Mouse (Mus musculus) frontal cortex, postnatal 36 days (tissue): ENCODE results near the gene Emc1.
"Not testable (repeated sequence)": the region's sequence is repeated elsewhere in the genome, so short reads cannot be mapped to it uniquely, and the experiment has no call there.

ENCODE experiments used
- DNase-seq, 2 experiments: peaks; one replicate each; pipeline ENCODE4 v3.0.0; 2022; ENCODE audit warnings: low spot score in 2 of 2

Emc1 gene

GRCm38 (mm10) chr4:139357211-139357610 lies 4.8 kb downstream of the Emc1 start:
- DNase-seq: no peak

GRCm38 (mm10) chr4:139360761-139361548 lies 8.6 kb downstream of the Emc1 start:
- DNase-seq: no peak

- DNase-seq: no peak
These were observed 14.9 kb downstream of the Emc1 start for GRCm38 (mm10) chr4:139367336-139367735.

- DNase-seq: no peak
These were observed 15.7 kb downstream of the Emc1 start for GRCm38 (mm10) chr4:139368038-139368437.

- DNase-seq: no peak
These were observed 20.7 kb downstream of the Emc1 start for GRCm38 (mm10) chr4:139373130-139373529.

GRCm38 (mm10) chr4:139373531-139373930 lies 21.1 kb downstream of the Emc1 start:
- DNase-seq: no peak

- DNase-seq: no peak
These were observed 27.3 kb downstream of the Emc1 start for GRCm38 (mm10) chr4:139379719-139380118.

- DNase-seq: peak; percentile 100
These were observed 27.9 kb downstream of the Emc1 start for GRCm38 (mm10) chr4:139380207-139380748.

- DNase-seq: no peak
These were observed 28.5 kb downstream of the Emc1 start for GRCm38 (mm10) chr4:139380775-139381451.

- DNase-seq: no peak
These were observed 29.1 kb downstream of the Emc1 start for GRCm38 (mm10) chr4:139381452-139381845.

- no peak for DNase-seq
These were observed 29.8 kb downstream of the Emc1 start for GRCm38 (mm10) chr4:139382231-139382630.

GRCm38 (mm10) chr4:139385841-139386240 lies 33.5 kb downstream of the Emc1 start:
- DNase-seq: not testable (repeated sequence)

GRCm38 (mm10) chr4:139386869-139387319 lies 34.5 kb downstream of the Emc1 start:
- DNase-seq: no peak

GRCm38 (mm10) chr4:139389557-139389956 lies 37.2 kb downstream of the Emc1 start:
- no peak for DNase-seq

- DNase-seq: no peak
These were observed 43.0 kb downstream of the Emc1 start for GRCm38 (mm10) chr4:139395431-139395830.

- DNase-seq: no peak
These were observed 48.1 kb downstream of the Emc1 start for GRCm38 (mm10) chr4:139400487-139400886.

- no peak for DNase-seq
These were observed 50.8 kb downstream of the Emc1 start for GRCm38 (mm10) chr4:139403214-139403613.

GRCm38 (mm10) chr4:139411351-139411750 lies 59.0 kb downstream of the Emc1 start:
- DNase-seq: no peak

- DNase-seq: no peak
These were observed 65.5 kb downstream of the Emc1 start for GRCm38 (mm10) chr4:139417868-139418267.

GRCm38 (mm10) chr4:139421621-139422020 lies 69.2 kb downstream of the Emc1 start:
- no peak for DNase-seq

GRCm38 (mm10) chr4:139422409-139422808 lies 70.0 kb downstream of the Emc1 start:
- no peak for DNase-seq

GRCm38 (mm10) chr4:139423270-139423669 lies 70.9 kb downstream of the Emc1 start:
- no peak for DNase-seq
